Mouse (Mus musculus): ENCODE data around the gene Bricd5.

DNA sequence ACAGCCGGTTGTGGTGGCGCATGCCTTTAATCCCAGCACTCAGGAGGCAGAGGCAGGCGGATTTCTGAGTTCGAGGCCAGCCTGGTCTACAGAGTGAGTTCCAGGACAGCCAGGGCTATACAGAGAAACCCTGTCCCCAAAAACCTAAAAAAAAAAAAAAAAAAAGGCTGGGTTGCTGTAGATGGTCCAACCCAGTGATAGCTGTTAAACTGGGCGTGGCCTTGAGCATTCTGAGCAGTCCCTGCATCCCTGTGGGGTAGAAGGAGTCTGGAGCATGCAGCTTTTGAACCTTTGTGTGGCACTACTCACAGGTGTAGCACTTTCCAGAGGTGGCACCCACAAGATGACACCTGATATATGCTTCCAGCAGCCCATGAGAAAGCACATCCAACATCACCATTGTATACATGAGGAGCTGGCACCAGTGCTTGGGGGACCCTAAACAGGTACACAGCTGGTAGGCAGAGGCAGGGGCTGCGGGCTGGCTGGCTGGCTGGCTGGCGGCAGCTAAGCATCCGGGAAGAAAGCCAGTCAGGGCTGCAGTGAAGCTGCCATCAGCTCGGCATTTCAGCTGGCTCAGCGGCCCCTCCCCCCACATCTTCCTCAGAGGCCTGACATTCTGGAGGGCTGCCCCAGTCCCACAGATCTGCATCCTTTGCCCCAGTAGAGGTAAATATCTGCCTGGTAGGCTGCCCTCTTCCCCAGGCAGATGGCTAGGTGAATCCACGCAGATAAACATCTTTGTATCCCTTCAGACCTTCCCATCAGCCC, 11.6 kb downstream of the Bricd5 start:
- TF ChIP-seq POLR2A (IDR thresholded peaks at IDR 0.05; ENCODE audit: low read depth, low read length) (no peak), CTCF (IDR thresholded peaks at IDR 0.05; ENCODE audit: extremely low read depth, insufficient read depth, insufficient read length, insufficient replicate concordance) (no peak)
